Mouse (Mus musculus): Measurements from ENCODE around the gene Fgb. TPM values are rescaled to one million over a fixed set of nuclear protein-coding genes. Genes with fewer than 3 reads are reported as not detected.

Gene Fgb
- polyA plus RNA-seq, 1 experiment from 2014 or later = 1.4 TPM

DNA sequence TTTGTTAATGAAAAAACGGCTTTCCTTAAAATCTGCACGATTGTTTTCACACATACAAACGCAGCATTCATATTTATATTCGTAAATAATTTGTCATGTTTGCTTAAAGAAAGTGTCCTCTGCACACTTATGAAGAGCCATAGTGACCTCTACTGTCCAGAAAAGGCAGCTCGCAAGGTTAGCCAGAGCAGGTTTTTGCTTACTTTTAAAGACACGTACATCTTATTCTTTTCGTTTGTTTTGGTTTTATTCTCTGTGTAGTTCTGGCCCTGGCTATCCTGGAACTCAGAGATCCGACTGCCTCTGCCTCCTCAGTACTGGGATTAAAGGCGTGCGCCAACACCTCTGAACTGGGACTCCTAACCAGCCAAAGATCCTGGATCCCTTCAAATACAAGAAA is 4.1 kb upstream of the Fgb start:
- Histone ChIP-seq H3K36me3 (peaks cover 15% of the 10 kb centered on the region), H3K9ac (no peak overlapping the region), H3K27me3 (no peaks in the 10 kb centered on the region; the same call in 1 of the 2 replicates), H3K9me3 (no peaks in the 10 kb centered on the region), H3K4me1 (peaks cover 9% of the 10 kb centered on the region), H3K4me3 (no peak overlapping the region), H3K4me2 (no peak overlapping the region), H3K27ac (no peak overlapping the region)
- no peak for ATAC-seq (ENCODE audit: insufficient number of reproducible peaks, low FRiP score, low TSS enrichment, low read depth)
- WGBS = 29% methylated on average over 10 of the region's 10 CpGs

GRCm38 (mm10) chr3:83053126-83053525 is 3.5 kb upstream of the Fgb start:
- no peak for ATAC-seq (ENCODE audit: insufficient number of reproducible peaks, low FRiP score, low TSS enrichment, low read depth)
- Histone ChIP-seq H3K4me1 (peaks cover 9% of the 10 kb centered on the region), H3K36me3 (peaks cover 9% of the 10 kb centered on the region; the same call in 1 of the 2 replicates), H3K27me3 (no peaks in the 10 kb centered on the region; the same call in 1 of the 2 replicates), H3K4me3 (no peak overlapping the region), H3K27ac (no peak overlapping the region), H3K4me2 (no peak overlapping the region), H3K9ac (no peak overlapping the region), H3K9me3 (no peaks in the 10 kb centered on the region)
- 91% methylated on average over 7 of the region's 7 CpGs for WGBS

- Histone ChIP-seq H3K9ac (no peak overlapping the region), H3K27me3 (no peaks in the 10 kb centered on the region; the same call in 1 of the 2 replicates), H3K36me3 (peaks cover 3% of the 10 kb centered on the region; the same call in 1 of the 2 replicates), H3K4me1 (peaks cover 9% of the 10 kb centered on the region), H3K4me3 (no peak overlapping the region), H3K9me3 (no peaks in the 10 kb centered on the region), H3K27ac (no peak overlapping the region), H3K4me2 (no peak overlapping the region)
- ATAC-seq (ENCODE audit: insufficient number of reproducible peaks, low FRiP score, low TSS enrichment, low read depth) = no peak
- 90% methylated on average over 5 of the region's 5 CpGs for WGBS
Measured at GRCm38 (mm10) chr3:83052102-83052501, 2.4 kb upstream of the Fgb start.

GRCm38 (mm10) chr3:83050661-83051060 is 998 bp upstream of the Fgb start:
- Histone ChIP-seq H3K4me1 (no peaks in the 10 kb centered on the region), H3K4me3 (no peak overlapping the region), H3K27ac (no peak overlapping the region), H3K36me3 (no peaks in the 10 kb centered on the region), H3K4me2 (no peak overlapping the region), H3K27me3 (no peaks in the 10 kb centered on the region; the same call in 1 of the 2 replicates), H3K9me3 (no peaks in the 10 kb centered on the region), H3K9ac (no peak overlapping the region)
- 83% methylated on average over 5 of the region's 5 CpGs for WGBS
- no peak for ATAC-seq (ENCODE audit: insufficient number of reproducible peaks, low FRiP score, low TSS enrichment, low read depth)

- ATAC-seq (ENCODE audit: insufficient number of reproducible peaks, low FRiP score, low TSS enrichment, low read depth) = no peak
- H3K27me3 ChIP-seq = no peaks in the 10 kb centered on the region; the same call in 1 of the 2 replicates
- no peak overlapping the region for H3K4me2 ChIP-seq
- no peaks in the 10 kb centered on the region for H3K36me3 ChIP-seq
- no peak overlapping the region for H3K4me3 ChIP-seq
- H3K9ac ChIP-seq = no peak overlapping the region
- WGBS = 84% methylated on average over 11 of the region's 11 CpGs
- no peak overlapping the region for H3K27ac ChIP-seq
- H3K4me1 ChIP-seq = no peaks in the 10 kb centered on the region
- H3K9me3 ChIP-seq = no peaks in the 10 kb centered on the region
Measured at GRCm38 (mm10) chr3:83046649-83047048, 3.0 kb downstream of the Fgb start.

- Histone ChIP-seq H3K4me3 (no peak overlapping the region), H3K36me3 (no peaks in the 10 kb centered on the region), H3K27me3 (no peaks in the 10 kb centered on the region), H3K4me2 (no peak overlapping the region), H3K9ac (no peak overlapping the region), H3K9me3 (no peaks in the 10 kb centered on the region), H3K4me1 (no peaks in the 10 kb centered on the region), H3K27ac (no peak overlapping the region)
- no peak for ATAC-seq (ENCODE audit: insufficient number of reproducible peaks, low FRiP score, low TSS enrichment, low read depth)
- WGBS = 86% methylated on average over 5 of the region's 5 CpGs
Measured at GRCm38 (mm10) chr3:83042451-83042850, 7.2 kb downstream of the Fgb start.

DNA sequence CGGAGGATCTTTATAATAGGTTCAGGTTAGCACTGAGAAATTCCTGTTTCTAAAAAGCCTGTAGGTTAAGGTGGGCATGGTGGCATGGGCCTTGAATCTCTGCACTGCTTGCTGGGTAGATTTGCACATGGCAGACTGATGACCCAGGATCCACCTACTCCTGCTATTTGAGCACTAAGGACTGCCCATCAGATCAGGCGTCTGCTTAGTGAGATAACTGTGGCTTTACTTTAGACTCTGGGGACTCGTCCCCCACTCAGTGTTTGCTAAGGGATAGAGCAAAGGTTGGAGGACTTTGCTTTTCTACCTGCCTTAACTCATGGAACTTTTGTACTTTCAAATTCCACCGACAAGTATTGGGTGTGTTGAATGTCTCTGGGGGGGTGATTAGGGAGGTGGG is 10.0 kb downstream of the Fgb start:
- Histone ChIP-seq H3K4me3 (no peak overlapping the region), H3K27me3 (no peaks in the 10 kb centered on the region), H3K4me2 (no peak overlapping the region), H3K36me3 (no peaks in the 10 kb centered on the region), H3K9ac (no peak overlapping the region), H3K27ac (no peak overlapping the region), H3K4me1 (no peaks in the 10 kb centered on the region), H3K9me3 (no peaks in the 10 kb centered on the region)
- no peak for ATAC-seq (ENCODE audit: insufficient number of reproducible peaks, low FRiP score, low TSS enrichment, low read depth)
- 74% methylated on average over 4 of the region's 4 CpGs for WGBS

- H3K4me2 ChIP-seq = no peak overlapping the region
- H3K9ac ChIP-seq = no peak overlapping the region
- no peak overlapping the region for H3K4me3 ChIP-seq
- WGBS = 58% methylated on average over 2 of the region's 2 CpGs
- no peaks in the 10 kb centered on the region for H3K9me3 ChIP-seq
- H3K4me1 ChIP-seq = no peaks in the 10 kb centered on the region
- no peak overlapping the region for H3K27ac ChIP-seq
- ATAC-seq (ENCODE audit: insufficient number of reproducible peaks, low FRiP score, low TSS enrichment, low read depth) = no peak
- no peaks in the 10 kb centered on the region for H3K27me3 ChIP-seq
- H3K36me3 ChIP-seq = no peaks in the 10 kb centered on the region
Measured at GRCm38 (mm10) chr3:83038865-83039264, 10.8 kb downstream of the Fgb start.

DNA sequence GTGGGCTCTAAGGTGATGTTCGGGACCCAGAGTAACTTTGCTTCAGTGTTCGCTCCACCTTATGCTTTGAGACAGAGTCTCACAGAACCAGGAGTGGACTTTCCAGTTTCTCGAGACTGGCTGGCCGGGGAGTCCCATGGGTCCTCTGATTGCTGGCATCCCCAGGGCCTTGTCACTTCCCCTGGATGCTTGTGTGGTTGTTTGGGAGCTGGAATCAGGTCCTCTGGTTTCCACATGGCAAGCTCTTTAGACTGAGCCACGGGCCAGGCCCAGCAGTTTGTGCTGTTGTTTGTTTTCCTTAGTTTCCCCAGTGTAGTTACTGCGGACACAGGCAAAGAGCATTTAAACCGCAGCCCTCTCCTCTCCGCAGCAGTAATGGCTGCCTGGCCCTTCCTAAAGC is 15.9 kb downstream of the Fgb start:
- Histone ChIP-seq H3K4me2 (no peak overlapping the region), H3K4me3 (no peak overlapping the region), H3K27ac (no peak overlapping the region), H3K36me3 (no peaks in the 10 kb centered on the region), H3K4me1 (no peaks in the 10 kb centered on the region), H3K9me3 (no peaks in the 10 kb centered on the region), H3K27me3 (no peaks in the 10 kb centered on the region), H3K9ac (no peak overlapping the region)
- WGBS = 69% methylated on average over 8 of the region's 8 CpGs
- ATAC-seq (ENCODE audit: insufficient number of reproducible peaks, low FRiP score, low TSS enrichment, low read depth) = no peak

- H3K27ac ChIP-seq = no peak overlapping the region
- no peak overlapping the region for H3K4me3 ChIP-seq
- H3K9ac ChIP-seq = no peak overlapping the region
- H3K27me3 ChIP-seq = no peaks in the 10 kb centered on the region
- ATAC-seq (ENCODE audit: insufficient number of reproducible peaks, low FRiP score, low TSS enrichment, low read depth) = no peak
- H3K9me3 ChIP-seq = no peaks in the 10 kb centered on the region
- 44% methylated on average over 13 of the region's 13 CpGs for WGBS
- H3K36me3 ChIP-seq = no peaks in the 10 kb centered on the region
- H3K4me2 ChIP-seq = 0 out of 2 replicates have a peak overlapping the region, but pooled peaks have one; percentile 1
- H3K4me1 ChIP-seq = no peaks in the 10 kb centered on the region
Measured at GRCm38 (mm10) chr3:83032746-83033308, 16.8 kb downstream of the Fgb start.

- no peak overlapping the region for H3K4me3 ChIP-seq
- H3K4me1 ChIP-seq = no peaks in the 10 kb centered on the region
- H3K9me3 ChIP-seq = no peaks in the 10 kb centered on the region
- no peaks in the 10 kb centered on the region for H3K27me3 ChIP-seq
- H3K4me2 ChIP-seq = no peak overlapping the region
- no peaks in the 10 kb centered on the region for H3K36me3 ChIP-seq
- no peak for ATAC-seq (ENCODE audit: insufficient number of reproducible peaks, low FRiP score, low TSS enrichment, low read depth)
- no peak overlapping the region for H3K27ac ChIP-seq
- no peak overlapping the region for H3K9ac ChIP-seq
- WGBS = 86% methylated on average over 4 of the region's 4 CpGs
Measured at GRCm38 (mm10) chr3:83030331-83030730, 19.3 kb downstream of the Fgb start.

GRCm38 (mm10) chr3:83027546-83028251 is 22.0 kb downstream of the Fgb start:
- Histone ChIP-seq H3K9ac (no peak overlapping the region), H3K4me3 (no peak overlapping the region), H3K27ac (no peak overlapping the region), H3K9me3 (no peaks in the 10 kb centered on the region), H3K4me2 (no peak overlapping the region), H3K36me3 (no peaks in the 10 kb centered on the region), H3K27me3 (no peaks in the 10 kb centered on the region), H3K4me1 (no peaks in the 10 kb centered on the region)
- WGBS = 88% methylated on average over 9 of the region's 9 CpGs
- ATAC-seq (ENCODE audit: insufficient number of reproducible peaks, low FRiP score, low TSS enrichment, low read depth) = no peak
